Mouse (Mus musculus) ZHBTc4 (cell line): ENCODE data around the gene Wdr37.
A peak's percentile ranks its signal among the peaks of the same experiment; 100 is the strongest.
"Not testable (repeated sequence)": the region's sequence is repeated elsewhere in the genome, so short reads cannot be mapped to it uniquely, and the experiment has no call there.

Experiments used
- DNase-seq: peaks from one replicate; pipeline ENCODE4 v3.0.0-alpha.2; 2011; ENCODE audit warnings: low read depth, low spot score

Wdr37 gene

DNA sequence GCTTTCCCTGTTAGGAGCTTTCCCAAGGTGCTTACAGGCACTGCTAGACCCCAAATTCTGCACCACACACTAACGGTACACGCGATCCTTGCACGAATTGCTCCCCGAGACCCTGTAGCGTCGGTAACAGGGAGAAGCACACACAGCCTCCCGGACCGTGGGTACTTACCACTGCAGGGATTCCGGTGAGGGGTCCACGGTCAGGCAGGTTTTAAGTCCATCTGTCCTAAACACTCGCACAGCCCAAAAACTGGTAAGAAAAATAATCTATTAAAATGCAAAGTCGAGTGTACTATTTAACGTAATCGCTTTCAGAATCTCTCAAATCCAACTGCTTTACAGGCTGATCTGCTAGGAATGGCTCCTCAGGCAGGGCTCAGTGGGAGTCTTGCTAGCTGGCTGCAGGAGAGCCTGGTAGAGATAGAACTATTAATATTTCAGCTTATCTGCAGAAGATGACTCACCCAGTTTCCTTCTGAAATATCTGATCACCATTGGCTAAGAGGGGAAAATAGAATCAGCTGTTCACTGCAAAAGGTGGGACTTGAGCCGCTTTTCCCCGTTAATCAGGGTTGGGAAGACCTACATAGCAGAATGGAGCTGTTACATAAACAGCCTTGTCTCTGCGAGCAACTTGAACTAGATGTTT is at the start of gene Wdr37:
Gene Wdr37, minus strand, starts transcription at position 596 of the 649 bp plus-strand sequence.
- DNase-seq: no peak

GRCm38 (mm10) chr13:8913890-8914289 is 42.2 kb upstream of the Wdr37 start:
- not testable (repeated sequence) for DNase-seq

GRCm38 (mm10) chr13:8905986-8906385 is 34.3 kb upstream of the Wdr37 start:
- not testable (repeated sequence) for DNase-seq

- peak; percentile 83 for DNase-seq
Measured at GRCm38 (mm10) chr13:8888603-8889002, 16.9 kb upstream of the Wdr37 start.

DNA sequence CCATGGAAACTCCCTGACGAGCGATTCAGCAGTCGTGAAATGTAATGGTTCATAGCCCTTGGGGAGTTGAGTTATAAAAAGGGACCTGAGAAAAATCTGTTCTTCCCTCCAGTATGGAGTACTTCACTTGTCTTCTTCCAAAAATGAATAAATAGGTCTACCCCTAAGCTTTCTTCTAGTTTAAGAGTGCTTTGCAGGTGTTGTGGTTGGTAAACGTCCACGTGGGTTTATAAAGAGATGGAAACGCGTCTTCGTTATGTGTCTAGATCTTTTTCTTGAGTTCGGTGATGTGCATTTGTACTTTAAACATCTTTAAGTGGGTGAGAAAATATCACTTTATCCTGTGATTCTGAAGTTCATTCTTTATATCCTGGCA is 14.5 kb upstream of the Wdr37 start:
- DNase-seq: no peak

DNA sequence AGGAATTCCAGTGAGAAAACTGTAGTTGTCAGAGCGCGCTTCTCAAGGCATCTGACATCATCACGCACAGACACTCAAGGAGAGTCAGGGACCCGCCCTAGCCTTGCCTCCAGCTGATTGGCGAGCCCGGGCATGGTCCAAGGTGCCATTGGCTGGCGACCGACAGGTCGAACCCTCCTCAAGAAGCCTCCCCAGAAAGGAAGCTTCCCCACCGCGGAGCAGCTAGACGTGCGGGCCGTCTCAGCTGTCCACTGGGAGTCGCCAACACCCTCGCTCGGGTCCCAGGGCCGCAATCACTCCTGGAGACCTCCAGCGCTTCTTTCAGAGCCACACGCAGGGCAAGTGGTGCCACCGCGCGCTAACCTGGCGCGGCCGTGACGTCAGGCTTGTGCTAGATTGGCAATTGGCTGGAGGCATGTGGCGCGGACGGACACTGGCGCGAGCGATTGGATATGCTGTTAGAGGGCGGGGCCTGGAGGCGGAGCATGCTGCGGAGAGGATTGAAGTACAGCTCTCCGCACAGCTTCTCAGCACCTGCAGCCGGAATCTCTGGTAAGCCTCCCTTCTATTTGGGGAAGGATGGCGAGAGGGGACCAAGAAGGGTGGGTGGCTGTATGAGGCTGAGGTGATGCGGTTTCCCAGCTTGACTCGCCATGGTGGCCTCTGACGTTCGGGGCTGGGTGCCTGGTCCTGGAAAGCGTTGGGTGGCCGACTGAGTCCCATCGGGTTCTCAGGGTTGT is 13.9 kb upstream of the Wdr37 start, which contains the start of gene Idi1:
Gene Idi1, plus strand, starts transcription at position 57 of the 740 bp plus-strand sequence.
- peak; percentile 99 for DNase-seq

DNA sequence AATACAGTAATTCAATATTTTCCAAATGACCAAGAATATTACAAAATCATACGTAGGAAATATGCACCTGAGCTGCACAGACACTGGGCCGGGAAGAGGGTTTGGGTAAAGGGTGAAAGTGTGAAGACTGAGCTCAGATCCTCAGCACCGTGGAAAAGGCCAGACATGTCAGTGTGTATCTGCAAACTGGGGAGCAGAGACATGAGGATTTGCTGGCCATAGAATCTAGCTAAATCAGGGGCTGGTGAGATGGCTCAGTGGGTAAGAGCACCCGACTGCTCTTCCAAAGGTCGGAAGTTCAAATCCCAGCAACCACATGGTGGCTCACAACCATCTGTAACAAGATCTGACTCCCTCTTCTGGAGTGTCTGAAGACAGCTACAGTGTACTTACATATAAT is 12.2 kb upstream of the Wdr37 start:
- not testable (repeated sequence) for DNase-seq

- DNase-seq: no peak
Measured at GRCm38 (mm10) chr13:8881611-8882010, 9.9 kb upstream of the Wdr37 start.

DNA sequence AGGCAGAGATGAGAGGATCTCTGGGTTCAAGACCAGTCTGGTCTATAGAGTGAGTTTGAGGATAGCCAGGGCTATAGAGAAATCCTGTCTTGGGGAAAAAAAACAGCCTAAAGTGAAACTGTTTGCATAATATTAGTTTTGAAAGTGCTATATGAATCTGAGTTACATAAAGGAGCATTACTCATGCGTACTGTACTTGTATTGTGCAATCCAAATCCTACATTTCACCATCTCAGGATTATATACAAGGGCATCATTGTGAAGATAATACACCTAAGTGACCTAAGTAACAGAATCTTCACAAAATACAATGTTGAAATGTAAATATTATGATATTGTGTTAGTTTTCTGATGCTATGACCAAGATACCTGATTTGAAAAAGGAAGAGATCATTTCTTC is 2.1 kb upstream of the Wdr37 start:
- DNase-seq: no peak

GRCm38 (mm10) chr13:8870510-8871313 is 997 bp downstream of the Wdr37 start:
- peak; percentile 98 for DNase-seq

- DNase-seq: no peak
Measured at GRCm38 (mm10) chr13:8870160-8870509, 1.6 kb downstream of the Wdr37 start.

- no peak for DNase-seq
Measured at GRCm38 (mm10) chr13:8869578-8870157, 2.0 kb downstream of the Wdr37 start.

- no peak for DNase-seq
Measured at GRCm38 (mm10) chr13:8866612-8867011, 5.1 kb downstream of the Wdr37 start.

GRCm38 (mm10) chr13:8864990-8865389 is 6.7 kb downstream of the Wdr37 start:
- no peak for DNase-seq

GRCm38 (mm10) chr13:8860861-8861260 is 10.8 kb downstream of the Wdr37 start:
- DNase-seq: no peak

GRCm38 (mm10) chr13:8858453-8858852 is 13.3 kb downstream of the Wdr37 start:
- DNase-seq: no peak

GRCm38 (mm10) chr13:8854769-8855168 is 16.9 kb downstream of the Wdr37 start:
- no peak for DNase-seq

GRCm38 (mm10) chr13:8853424-8853823 is 18.3 kb downstream of the Wdr37 start:
- DNase-seq: no peak

DNA sequence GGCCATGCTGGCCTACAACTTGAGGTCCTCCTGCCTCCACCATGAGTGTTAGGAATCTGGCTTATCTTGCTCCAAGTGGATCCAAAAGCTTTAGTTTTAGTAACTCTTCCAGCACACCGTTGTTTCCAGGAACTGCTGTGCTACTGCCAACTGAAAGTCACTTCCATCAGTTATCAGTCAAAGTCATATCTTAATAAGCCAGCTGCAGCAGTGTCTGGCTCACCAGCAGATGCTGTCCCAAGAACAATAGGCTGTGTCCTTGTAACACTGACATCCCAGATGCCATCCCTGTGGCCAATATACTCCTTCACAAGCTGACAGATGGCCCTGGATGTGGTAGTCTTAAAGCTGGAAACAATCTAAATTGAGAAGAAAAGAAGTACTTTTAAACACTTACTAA is 22.4 kb downstream of the Wdr37 start:
- no peak for DNase-seq

DNA sequence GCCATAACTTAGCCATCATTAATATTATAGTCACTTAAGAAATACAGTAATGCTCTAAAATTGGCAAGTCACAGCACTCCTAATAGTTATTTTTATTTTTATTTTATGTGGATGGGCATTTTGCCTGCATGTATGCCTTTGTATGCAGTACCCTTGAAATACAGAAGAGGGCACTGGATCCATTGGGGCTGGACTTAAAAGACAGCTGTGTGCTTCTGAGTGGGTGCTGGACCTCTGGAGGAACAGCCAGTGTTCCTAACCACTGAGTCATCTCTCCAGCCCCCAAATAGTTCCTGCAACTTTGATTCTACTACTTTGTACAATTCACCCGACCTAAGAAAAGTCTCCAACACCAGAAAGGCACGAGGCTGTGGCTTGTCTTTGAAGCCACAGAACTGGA is 24.0 kb downstream of the Wdr37 start:
- DNase-seq: peak; percentile 48

GRCm38 (mm10) chr13:8842273-8842672 is 29.4 kb downstream of the Wdr37 start:
- DNase-seq: no peak

DNA sequence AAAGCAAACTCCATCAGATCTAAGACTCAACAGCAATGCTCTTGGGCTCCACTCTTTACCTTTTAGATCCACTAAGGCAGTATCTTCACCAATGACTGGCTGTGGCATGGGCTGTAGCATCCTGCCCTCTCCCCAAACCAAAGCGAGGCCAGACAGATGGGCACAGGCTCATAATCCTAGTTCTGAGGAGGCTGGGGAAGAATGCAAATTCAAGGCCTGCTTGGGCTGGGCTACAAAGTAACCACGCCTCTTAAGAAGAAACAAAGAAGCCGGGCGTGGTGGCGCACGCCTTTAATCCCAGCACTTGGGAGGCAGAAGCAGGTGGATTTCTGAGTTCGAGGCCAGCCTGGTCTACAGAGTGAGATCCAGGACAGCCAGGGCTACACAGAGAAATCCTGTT is 29.9 kb downstream of the Wdr37 start:
- peak; percentile 55 for DNase-seq
